Mouse (Mus musculus): ENCODE data around the gene Olfr815. TPM values are rescaled to one million over a fixed set of nuclear protein-coding genes. Genes with fewer than 3 reads are reported as not detected.
"Not testable (repeated sequence)": the region's sequence is repeated elsewhere in the genome, so short reads cannot be mapped to it uniquely, and the experiment has no call there.

Olfr815 gene
- polyA plus RNA-seq (2015; fragmentation: Nextera tagmentation; extraction: Ambion mirVana): not detected in 2 replicates

- H3K4me1 ChIP-seq; H3K9ac ChIP-seq (replicated peaks); H3K27ac ChIP-seq (replicated peaks); H3K36me3 ChIP-seq; H3K4me2 ChIP-seq (replicated peaks); ATAC-seq (replicated peaks); H3K9me3 ChIP-seq; H3K27me3 ChIP-seq; H3K4me3 ChIP-seq: not testable (repeated sequence)
- 71% methylated on average over 1 of the region's 1 CpGs for WGBS
These were observed at the start of gene Olfr815 for GRCm38 (mm10) chr10:129905767-129906166. Gene Olfr815, minus strand, starts transcription at chr10:129905867.

- ATAC-seq (replicated peaks): no peak
- no peak within 1 kb of the TSS for H3K4me3 ChIP-seq
- H3K9me3 ChIP-seq: no peaks in the 10 kb centered on the region
- H3K27ac ChIP-seq (replicated peaks): no peak within 1 kb of the TSS
- no peak within 1 kb of the TSS for H3K4me2 ChIP-seq (replicated peaks)
- WGBS: 96% methylated on average over 2 of the region's 2 CpGs
- no peaks in the 10 kb centered on the region for H3K36me3 ChIP-seq
- H3K27me3 ChIP-seq: no peaks in the 10 kb centered on the region
- no peak within 1 kb of the TSS for H3K9ac ChIP-seq (replicated peaks)
- H3K4me1 ChIP-seq: no peaks in the 10 kb centered on the region
These were observed 43.3 kb upstream of the Olfr815 start, which contains the start of gene Olfr818 for GRCm38 (mm10) chr10:129949000-129949399. Gene Olfr818, minus strand, starts transcription at chr10:129949100.

GRCm38 (mm10) chr10:129915497-129915896 is 9.8 kb upstream of the Olfr815 start, which contains the start of gene Olfr816:
Gene Olfr816, minus strand, starts transcription at chr10:129915597.
- Histone ChIP-seq H3K4me2 (replicated peaks) (no peak within 1 kb of the TSS), H3K9ac (replicated peaks) (no peak within 1 kb of the TSS), H3K36me3 (no peaks in the 10 kb centered on the region), H3K27me3 (no peaks in the 10 kb centered on the region), H3K27ac (replicated peaks) (no peak within 1 kb of the TSS), H3K4me3 (no peak within 1 kb of the TSS), H3K4me1 (no peaks in the 10 kb centered on the region), H3K9me3 (no peaks in the 10 kb centered on the region)
- no peak for ATAC-seq (replicated peaks)
- WGBS: 75% methylated on average over 1 of the region's 1 CpGs

- Histone ChIP-seq H3K27ac (replicated peaks) (no peak overlapping the region), H3K9me3 (no peaks in the 10 kb centered on the region), H3K4me1 (no peaks in the 10 kb centered on the region), H3K27me3 (no peaks in the 10 kb centered on the region), H3K9ac (replicated peaks) (no peak overlapping the region), H3K36me3 (no peaks in the 10 kb centered on the region), H3K4me3 (no peak overlapping the region), H3K4me2 (replicated peaks) (no peak overlapping the region)
- 89% methylated on average over 7 of the region's 7 CpGs for WGBS
- no peak for ATAC-seq (replicated peaks)
These were observed 19.7 kb downstream of the Olfr815 start for GRCm38 (mm10) chr10:129885934-129886333.

GRCm38 (mm10) chr10:129885496-129885895 is 20.2 kb downstream of the Olfr815 start:
- not testable (repeated sequence) for H3K36me3 ChIP-seq; H3K27me3 ChIP-seq; H3K4me1 ChIP-seq; ATAC-seq (replicated peaks); H3K4me2 ChIP-seq (replicated peaks); H3K9me3 ChIP-seq; H3K9ac ChIP-seq (replicated peaks); H3K4me3 ChIP-seq; H3K27ac ChIP-seq (replicated peaks)
- 88% methylated on average over 6 of the region's 6 CpGs for WGBS

GRCm38 (mm10) chr10:129879751-129880150 is 25.9 kb downstream of the Olfr815 start, which contains the start of gene Olfr814:
Gene Olfr814, minus strand, starts transcription at chr10:129879851.
- not testable (repeated sequence) for H3K9me3 ChIP-seq; H3K4me2 ChIP-seq (replicated peaks); ATAC-seq (replicated peaks); H3K27ac ChIP-seq (replicated peaks); H3K9ac ChIP-seq (replicated peaks); H3K4me1 ChIP-seq; H3K4me3 ChIP-seq; H3K36me3 ChIP-seq; H3K27me3 ChIP-seq
- WGBS: 85% methylated on average over 1 of the region's 1 CpGs

GRCm38 (mm10) chr10:129855067-129855466 is 50.6 kb downstream of the Olfr815 start, which contains the start of gene Olfr813:
Gene Olfr813, plus strand, starts transcription at chr10:129855367.
- no peak for ATAC-seq (replicated peaks)
- Histone ChIP-seq H3K4me1 (no peaks in the 10 kb centered on the region), H3K9ac (replicated peaks) (no peak within 1 kb of the TSS), H3K4me3 (no peak within 1 kb of the TSS), H3K9me3 (no peaks in the 10 kb centered on the region), H3K36me3 (no peaks in the 10 kb centered on the region), H3K4me2 (replicated peaks) (no peak within 1 kb of the TSS), H3K27ac (replicated peaks) (no peak within 1 kb of the TSS), H3K27me3 (no peaks in the 10 kb centered on the region)

Other genes with a start within 250 kb of the Olfr815 start
- gene Olfr800, start 248.2 kb downstream of the Olfr815 start, polyA plus RNA-seq (2015; fragmentation: Nextera tagmentation; extraction: Ambion mirVana): not detected in 2 replicates
- gene Olfr801, start 232.0 kb downstream of the Olfr815 start, polyA plus RNA-seq (2015; fragmentation: Nextera tagmentation; extraction: Ambion mirVana): not detected in 2 replicates
- gene Olfr802, start 217.7 kb downstream of the Olfr815 start, polyA plus RNA-seq (2015; fragmentation: Nextera tagmentation; extraction: Ambion mirVana): 0.06 TPM in 1 of 2 replicates, not detected in the other
- gene Olfr803, start 211.6 kb downstream of the Olfr815 start, polyA plus RNA-seq (2015; fragmentation: Nextera tagmentation; extraction: Ambion mirVana): not detected in 2 replicates
- not detected in 2 replicates for gene Olfr804, start 202.7 kb downstream of the Olfr815 start, polyA plus RNA-seq (2015; fragmentation: Nextera tagmentation; extraction: Ambion mirVana)
- gene Olfr805, start 176.5 kb downstream of the Olfr815 start, polyA plus RNA-seq (2015; fragmentation: Nextera tagmentation; extraction: Ambion mirVana): not detected in 2 replicates
- not detected in 2 replicates for gene Olfr806, start 163.9 kb downstream of the Olfr815 start, polyA plus RNA-seq (2015; fragmentation: Nextera tagmentation; extraction: Ambion mirVana)
- not detected in 2 replicates for gene Olfr807, start 148.1 kb downstream of the Olfr815 start, polyA plus RNA-seq (2015; fragmentation: Nextera tagmentation; extraction: Ambion mirVana)
- not detected in 2 replicates for gene Olfr808, start 140.4 kb downstream of the Olfr815 start, polyA plus RNA-seq (2015; fragmentation: Nextera tagmentation; extraction: Ambion mirVana)
- not detected in 2 replicates for gene Olfr809, start 131.2 kb downstream of the Olfr815 start, polyA plus RNA-seq (2015; fragmentation: Nextera tagmentation; extraction: Ambion mirVana)
- not detected in 2 replicates for gene Olfr810, start 111.0 kb downstream of the Olfr815 start, polyA plus RNA-seq (2015; fragmentation: Nextera tagmentation; extraction: Ambion mirVana)
- gene Olfr811, start 101.5 kb downstream of the Olfr815 start, polyA plus RNA-seq (2015; fragmentation: Nextera tagmentation; extraction: Ambion mirVana): not detected in 2 replicates
- gene Olfr812, start 59.8 kb downstream of the Olfr815 start, polyA plus RNA-seq (2015; fragmentation: Nextera tagmentation; extraction: Ambion mirVana): not detected in 2 replicates
- gene Olfr813, start 50.5 kb downstream of the Olfr815 start, polyA plus RNA-seq (2015; fragmentation: Nextera tagmentation; extraction: Ambion mirVana): not detected in 2 replicates
- not detected in 2 replicates for gene Olfr814, start 26.0 kb downstream of the Olfr815 start, polyA plus RNA-seq (2015; fragmentation: Nextera tagmentation; extraction: Ambion mirVana)
- gene Olfr816, start 9.7 kb upstream of the Olfr815 start, polyA plus RNA-seq (2015; fragmentation: Nextera tagmentation; extraction: Ambion mirVana): not detected in 2 replicates
- gene Olfr818, start 43.2 kb upstream of the Olfr815 start, polyA plus RNA-seq (2015; fragmentation: Nextera tagmentation; extraction: Ambion mirVana): not detected in 2 replicates
- gene Olfr819, start 61.4 kb upstream of the Olfr815 start, polyA plus RNA-seq (2015; fragmentation: Nextera tagmentation; extraction: Ambion mirVana): not detected in 2 replicates
- not detected in 2 replicates for gene Olfr247, start 70.3 kb upstream of the Olfr815 start, polyA plus RNA-seq (2015; fragmentation: Nextera tagmentation; extraction: Ambion mirVana)
- gene Gm10310, start 79.2 kb upstream of the Olfr815 start, polyA plus RNA-seq (2015; fragmentation: Nextera tagmentation; extraction: Ambion mirVana): not detected in 2 replicates
- gene Olfr820, start 106.8 kb upstream of the Olfr815 start, polyA plus RNA-seq (2015; fragmentation: Nextera tagmentation; extraction: Ambion mirVana): not detected in 2 replicates
- not detected in 2 replicates for gene Olfr821, start 124.5 kb upstream of the Olfr815 start, polyA plus RNA-seq (2015; fragmentation: Nextera tagmentation; extraction: Ambion mirVana)
- gene Olfr822, start 165.3 kb upstream of the Olfr815 start, polyA plus RNA-seq (2015; fragmentation: Nextera tagmentation; extraction: Ambion mirVana): not detected in 2 replicates
- gene Olfr823, start 209.5 kb upstream of the Olfr815 start, polyA plus RNA-seq (2015; fragmentation: Nextera tagmentation; extraction: Ambion mirVana): not detected in 2 replicates
- not detected in 2 replicates for gene Olfr824, start 224.1 kb upstream of the Olfr815 start, polyA plus RNA-seq (2015; fragmentation: Nextera tagmentation; extraction: Ambion mirVana)